Mouse (Mus musculus) ovary, adult 18-20 months (tissue): ENCODE measurements around the gene 1700123O20Rik.

ENCODE experiments used
- DNase-seq: peaks from one replicate; pipeline ENCODE4 v3.0.0; 2022; ENCODE audit warnings: low spot score, mixed read lengths

1700123O20Rik gene

DNA sequence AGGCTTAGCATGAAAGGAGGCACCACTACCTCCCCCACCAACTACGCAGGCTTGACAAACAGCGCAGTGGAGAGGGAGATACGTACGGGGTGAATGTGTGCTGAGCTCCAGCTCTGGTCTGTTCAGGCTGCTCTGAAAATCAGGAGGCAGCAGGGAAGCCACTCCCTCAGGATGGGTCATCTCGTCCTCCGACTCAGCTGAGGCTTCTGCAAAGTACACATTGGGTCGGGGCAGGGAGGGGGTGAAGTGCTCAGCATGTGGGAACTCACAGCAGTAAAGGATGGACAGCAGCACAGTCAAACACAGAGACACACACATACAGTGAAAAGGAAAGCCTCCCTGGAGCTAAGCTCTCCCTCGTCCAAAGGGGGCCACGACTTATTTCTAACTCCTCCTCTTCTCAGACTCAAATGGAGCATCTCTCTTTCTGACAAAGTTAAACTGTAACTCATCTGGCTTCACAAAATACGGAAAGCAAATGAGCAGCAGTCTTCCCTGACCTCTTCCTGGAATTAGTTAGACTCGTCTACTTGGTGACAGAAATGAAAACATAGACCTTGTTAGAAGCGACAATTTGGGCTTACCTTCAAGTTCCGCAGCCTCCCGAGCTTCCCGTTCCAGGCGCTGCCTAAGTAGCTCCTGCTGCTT, 7.2 kb upstream of the 1700123O20Rik start:
- no peak for DNase-seq

DNA sequence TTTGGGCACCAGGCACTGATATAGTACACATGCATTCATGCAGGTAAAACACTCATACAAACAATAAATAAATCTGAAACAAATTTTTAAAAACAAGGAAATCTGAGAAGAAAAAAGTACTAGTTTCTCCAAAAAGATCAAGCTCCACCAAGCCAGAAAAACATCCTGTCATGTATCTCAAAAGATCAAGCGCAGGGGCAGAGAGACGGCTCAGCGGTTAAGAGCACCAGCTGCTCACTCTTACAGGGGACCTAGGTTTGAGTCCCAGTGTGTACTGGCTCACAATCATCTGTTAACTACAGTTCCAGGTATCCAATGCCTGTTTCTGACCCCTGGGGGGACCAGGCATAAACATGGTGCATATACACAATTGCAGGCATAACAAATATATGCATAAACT, 3.6 kb upstream of the 1700123O20Rik start:
- DNase-seq = no peak

DNA sequence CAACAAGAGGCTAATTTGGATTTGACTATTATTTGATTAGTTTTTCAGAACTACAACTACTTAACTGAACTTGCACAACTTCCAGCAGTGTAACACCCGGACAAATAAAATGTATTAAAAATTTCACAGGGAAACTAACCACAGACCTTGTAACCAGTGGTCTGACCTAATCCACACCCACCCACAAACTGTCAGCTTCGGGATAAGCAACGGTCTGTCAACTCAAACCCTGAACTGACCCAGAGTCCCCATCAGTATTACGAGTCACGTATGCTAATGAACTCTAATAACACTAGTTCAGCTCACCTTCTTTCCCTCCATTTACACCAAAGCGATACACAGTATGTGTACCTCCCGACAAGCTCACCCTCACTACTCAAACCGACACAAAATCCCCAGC, 545 bp upstream of the 1700123O20Rik start:
- DNase-seq = no peak

DNA sequence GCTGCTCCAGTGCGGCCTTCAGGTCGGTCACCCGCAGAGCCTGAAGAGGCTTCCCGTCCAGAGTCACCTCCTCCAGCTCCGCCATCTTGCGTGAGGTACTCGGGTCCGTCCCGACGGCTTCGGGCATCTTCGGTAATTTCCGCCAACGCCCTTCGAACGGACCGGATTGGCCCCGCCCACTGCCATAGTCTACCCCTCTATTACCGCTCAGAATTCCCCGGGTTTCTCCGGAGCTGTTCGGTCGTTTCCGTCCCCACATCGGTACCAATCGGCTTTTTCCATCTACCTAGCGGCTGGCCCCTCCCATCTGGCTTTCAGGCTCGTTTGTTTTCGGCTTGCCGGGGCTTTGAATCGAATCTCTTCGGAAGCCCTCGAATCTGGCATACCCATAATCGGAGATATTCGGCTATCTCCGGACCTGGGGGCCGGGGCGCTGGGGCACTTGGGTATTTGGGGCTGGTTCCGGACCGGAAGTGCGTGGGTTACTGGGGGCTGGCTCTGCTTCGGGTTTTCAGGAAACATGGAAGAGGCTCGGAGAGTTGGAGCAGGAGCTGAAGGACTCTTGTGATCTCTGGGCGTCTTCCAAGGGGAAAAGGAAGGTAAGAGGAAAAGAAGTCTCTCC, 617 bp downstream of the 1700123O20Rik start, which contains the start of gene Acin1:
TSS of gene Acin1 (minus strand) at position 410 of the 622 bp plus-strand sequence.
- DNase-seq = peak; percentile 99

DNA sequence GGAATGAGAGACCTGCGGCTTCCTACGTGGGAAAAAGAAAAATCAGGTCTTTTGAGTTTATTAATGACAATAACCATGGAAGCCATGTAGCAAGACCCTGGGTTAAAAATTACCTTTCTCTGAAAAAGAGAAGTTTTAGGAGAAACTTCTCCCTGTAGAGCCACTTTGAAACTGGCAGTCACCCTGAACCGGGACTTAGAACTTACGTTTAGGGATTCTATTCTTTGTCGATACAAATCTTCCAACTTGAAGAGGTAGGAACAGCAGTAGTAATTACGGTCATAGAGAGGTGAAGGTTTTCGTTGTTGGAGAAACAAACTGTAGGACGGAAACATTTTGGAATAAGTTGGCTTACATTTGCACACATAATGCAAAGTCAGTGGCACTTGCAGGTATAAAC, 1.2 kb downstream of the 1700123O20Rik start:
- no peak for DNase-seq

GRCm38 (mm10) chr14:54695042-54695441, 9.0 kb downstream of the 1700123O20Rik start:
- DNase-seq = no peak

GRCm38 (mm10) chr14:54696752-54697151, 10.7 kb downstream of the 1700123O20Rik start:
- DNase-seq = no peak

DNA sequence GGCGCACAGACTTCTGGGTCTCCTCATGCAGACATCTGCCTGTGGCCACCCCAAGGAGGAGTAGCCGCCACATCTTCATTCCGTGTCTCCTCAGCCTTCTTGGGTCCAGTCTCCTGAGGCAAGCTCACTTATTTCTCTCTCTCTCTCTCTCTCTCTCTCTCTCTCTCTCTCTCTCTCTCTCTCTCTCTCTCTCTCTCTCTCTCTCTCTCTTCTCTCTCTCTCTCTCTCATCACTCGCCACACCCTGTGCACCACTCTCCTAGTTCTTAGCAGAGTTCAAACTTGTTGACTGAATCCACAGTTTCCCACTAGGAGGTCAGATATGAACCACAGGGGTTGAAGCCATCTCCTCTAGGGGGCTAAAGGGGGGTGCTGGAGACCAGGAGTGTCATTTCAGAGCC, 12.7 kb downstream of the 1700123O20Rik start, which contains the start of gene Gm29776:
TSS of gene Gm29776 (minus strand) at position 101 of the 400 bp plus-strand sequence.
- DNase-seq = no peak

DNA sequence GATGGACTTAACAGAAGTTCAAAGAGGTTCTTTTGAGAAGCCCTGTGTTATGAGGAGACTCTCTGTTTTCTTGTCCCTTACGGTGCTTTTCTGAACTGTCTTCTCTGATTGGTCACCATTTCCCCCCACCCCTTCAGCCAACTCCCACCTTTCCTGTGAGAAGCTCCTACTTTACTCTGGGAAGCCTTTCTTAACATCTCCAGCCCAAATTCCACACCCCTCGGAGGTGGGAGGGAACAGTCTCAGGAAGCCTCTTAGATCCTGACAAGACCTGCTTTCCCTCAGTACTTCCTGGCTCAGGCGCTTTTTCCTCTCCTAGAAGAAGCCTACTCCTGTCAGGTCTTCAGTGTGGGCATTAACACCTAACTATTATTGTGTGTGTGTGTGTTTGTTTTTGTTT, 13.6 kb downstream of the 1700123O20Rik start:
- DNase-seq = no peak

- DNase-seq = peak; percentile 50
Measured at GRCm38 (mm10) chr14:54701298-54701697, 15.3 kb downstream of the 1700123O20Rik start.

- no peak for DNase-seq
Measured at GRCm38 (mm10) chr14:54703207-54703606, 17.2 kb downstream of the 1700123O20Rik start.

DNA sequence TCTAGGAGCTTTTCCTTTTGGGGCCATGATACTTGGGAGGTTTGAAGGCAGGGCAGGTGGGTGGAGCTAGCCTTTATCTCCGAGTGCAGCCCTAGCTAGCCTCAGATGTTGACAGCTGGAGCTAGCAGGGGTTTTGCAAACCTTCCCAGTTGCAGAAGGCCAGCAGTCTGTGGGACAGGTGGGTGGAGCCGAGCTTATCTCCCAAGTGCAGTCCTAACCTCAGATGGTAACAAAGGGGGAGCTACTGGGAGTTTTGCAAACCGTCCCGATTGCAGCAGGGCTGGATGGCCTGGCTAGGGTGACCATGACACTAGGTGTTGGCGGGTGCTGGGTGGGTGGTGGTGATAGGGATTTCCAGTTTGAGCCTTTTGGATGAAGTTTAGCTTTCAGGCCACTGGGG, 19.8 kb downstream of the 1700123O20Rik start:
- DNase-seq = peak; percentile 63

GRCm38 (mm10) chr14:54706589-54707320, 20.7 kb downstream of the 1700123O20Rik start:
- no peak for DNase-seq

- no peak for DNase-seq
Measured at GRCm38 (mm10) chr14:54709054-54709453, 23.0 kb downstream of the 1700123O20Rik start.

DNA sequence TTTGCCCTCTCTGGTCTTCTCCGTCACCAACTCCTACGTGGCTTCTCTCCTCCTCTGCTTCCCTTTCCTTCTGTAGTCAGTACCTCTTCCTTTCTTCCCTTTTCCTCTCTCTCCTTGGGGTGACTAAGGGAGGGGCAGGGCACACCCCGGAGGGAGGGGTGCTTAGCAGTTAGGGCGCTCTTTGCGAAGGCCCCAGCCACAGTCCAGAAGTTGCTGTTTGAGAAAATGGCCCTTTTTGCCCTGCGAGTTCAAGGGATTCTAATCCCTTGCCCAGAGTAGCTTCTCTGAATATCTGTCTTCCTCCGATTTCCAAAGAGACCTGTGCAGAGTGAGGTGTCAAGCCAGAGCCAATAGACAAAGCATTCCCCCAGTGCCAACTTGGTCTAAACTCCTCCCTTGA, 26.1 kb downstream of the 1700123O20Rik start, which contains the start of gene Cebpe:
TSS of gene Cebpe (minus strand) at position 101 of the 400 bp plus-strand sequence.
- no peak for DNase-seq

- DNase-seq = no peak
Measured at GRCm38 (mm10) chr14:54712861-54713260, 26.8 kb downstream of the 1700123O20Rik start.

GRCm38 (mm10) chr14:54714121-54714520, 28.1 kb downstream of the 1700123O20Rik start:
- peak; percentile 29 for DNase-seq

GRCm38 (mm10) chr14:54714617-54715081, 28.6 kb downstream of the 1700123O20Rik start:
- DNase-seq = no peak

GRCm38 (mm10) chr14:54715402-54715801, 29.4 kb downstream of the 1700123O20Rik start:
- no peak for DNase-seq

DNA sequence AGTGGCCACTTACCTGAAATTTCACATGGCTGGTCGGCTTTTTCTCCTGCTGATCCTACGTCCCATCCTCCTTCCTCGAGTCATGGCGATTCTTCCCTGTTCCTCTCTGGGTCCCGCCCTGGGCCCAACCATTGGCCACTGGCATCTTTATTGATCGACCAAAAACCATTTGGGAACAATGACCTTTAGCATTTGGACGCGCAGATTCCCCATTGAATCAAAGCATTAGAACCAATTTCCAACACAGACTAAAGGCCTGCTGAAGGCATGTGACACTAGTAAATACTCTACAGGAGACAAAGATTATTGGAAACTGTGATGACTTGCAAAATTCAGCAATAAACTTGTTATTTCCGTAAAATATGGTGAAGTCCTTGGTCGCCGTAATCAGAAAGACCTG, 34.0 kb downstream of the 1700123O20Rik start:
- DNase-seq = no peak

- no peak for DNase-seq
Measured at GRCm38 (mm10) chr14:54720654-54721350, 34.8 kb downstream of the 1700123O20Rik start.

DNA sequence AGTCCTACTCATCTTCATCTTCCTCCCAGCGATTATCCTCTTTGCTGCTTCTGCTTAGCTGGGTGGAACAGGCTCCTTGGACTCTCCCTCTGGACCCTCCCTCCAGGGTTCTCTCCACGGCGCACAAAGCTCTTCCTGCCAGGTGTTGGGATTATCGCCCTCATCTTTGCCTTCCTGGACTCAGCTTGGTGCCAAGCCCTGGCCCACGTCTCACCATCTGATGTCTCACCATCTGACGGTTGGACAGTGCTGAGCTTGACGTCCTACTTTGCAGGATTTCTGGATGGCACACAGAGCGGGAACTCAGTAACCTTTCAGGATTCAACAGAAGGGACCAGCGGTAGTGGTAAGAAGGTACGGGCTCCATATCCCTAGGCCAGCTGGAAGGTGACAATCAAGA, 35.7 kb downstream of the 1700123O20Rik start:
- no peak for DNase-seq
